Mouse (Mus musculus): Measurements from ENCODE around the gene Zgrf1. TPM values are rescaled to one million over a fixed set of nuclear protein-coding genes. Genes with fewer than 3 reads are reported as not detected.

Zgrf1 gene
- polyA plus RNA-seq, 1 experiment from 2014 or later = 3.6 TPM

GRCm38 (mm10) chr3:127552434-127552972, 786 bp upstream of the Zgrf1 start:
- H3K27me3 ChIP-seq (replicated peaks; ENCODE audit: control insufficient read depth, insufficient read depth, low read length) = no peaks in the 10 kb centered on the region

GRCm38 (mm10) chr3:127553720-127554043, 393 bp downstream of the Zgrf1 start:
- Histone ChIP-seq H3K9me3 (ENCODE audit: control insufficient read depth, low read length) (no peaks in the 10 kb centered on the region), H3K9ac (ENCODE audit: low read depth, low read length) (peak overlapping the region; percentile 59), H3K4me2 (ENCODE audit: low read depth, low read length) (peak overlapping the region; percentile 48), H3K4me1 (ENCODE audit: control insufficient read depth, insufficient read depth, low read length) (peaks cover 6% of the 10 kb centered on the region; the same call in 1 of the 2 replicates), H3K4me3 (ENCODE audit: low read length) (peak overlapping the region; percentile 59), H3K27ac (ENCODE audit: low read length) (no peak overlapping the region), H3K36me3 (ENCODE audit: control insufficient read depth, insufficient read depth, low read length) (0 out of 2 replicates have a peak, but pooled peaks cover 3% of the 10 kb centered on the region), H3K27me3 (replicated peaks; ENCODE audit: control insufficient read depth, insufficient read depth, low read length) (no peaks in the 10 kb centered on the region)
- no peak for ATAC-seq
- WGBS = 0% methylated on average over 4 of the region's 4 CpGs

More at GRCm38 (mm10) chr3:127552434-127552972, 786 bp upstream of the Zgrf1 start:
- H3K4me1 ChIP-seq (ENCODE audit: control insufficient read depth, insufficient read depth, low read length) = peaks cover 6% of the 10 kb centered on the region; the same call in 1 of the 2 replicates
- 0 out of 2 replicates have a peak, but pooled peaks cover 3% of the 10 kb centered on the region for H3K36me3 ChIP-seq (ENCODE audit: control insufficient read depth, insufficient read depth, low read length)
- ATAC-seq = 0 out of 2 replicates have a peak, but pooled peaks have one; percentile 0
- H3K27ac ChIP-seq (ENCODE audit: low read length) = no peak overlapping the region; the same call in 1 of the 2 replicates
- WGBS = 3% methylated on average over 10 of the region's 13 CpGs
- peak overlapping the region; percentile 81 for H3K9ac ChIP-seq (ENCODE audit: low read depth, low read length)
- H3K4me2 ChIP-seq (ENCODE audit: low read depth, low read length) = peak overlapping the region; percentile 67
- H3K9me3 ChIP-seq (ENCODE audit: control insufficient read depth, low read length) = no peaks in the 10 kb centered on the region
- H3K4me3 ChIP-seq (ENCODE audit: low read length) = peak overlapping the region; percentile 59

GRCm38 (mm10) chr3:127554723-127555122, 1.4 kb downstream of the Zgrf1 start:
- 0 out of 2 replicates have a peak, but pooled peaks cover 3% of the 10 kb centered on the region for H3K36me3 ChIP-seq (ENCODE audit: control insufficient read depth, insufficient read depth, low read length)
- 39% methylated on average over 5 of the region's 5 CpGs for WGBS
- H3K4me3 ChIP-seq (ENCODE audit: low read length) = peak overlapping the region; percentile 24; the same call in 1 of the 2 replicates
- no peak for ATAC-seq
- no peak overlapping the region for H3K27ac ChIP-seq (ENCODE audit: low read length)
- peak overlapping the region; percentile 43; the same call in 1 of the 2 replicates for H3K4me2 ChIP-seq (ENCODE audit: low read depth, low read length)
- peaks cover 6% of the 10 kb centered on the region; the same call in 1 of the 2 replicates for H3K4me1 ChIP-seq (ENCODE audit: control insufficient read depth, insufficient read depth, low read length)
- no peak overlapping the region for H3K9ac ChIP-seq (ENCODE audit: low read depth, low read length)
- no peaks in the 10 kb centered on the region for H3K9me3 ChIP-seq (ENCODE audit: control insufficient read depth, low read length)
- H3K27me3 ChIP-seq (replicated peaks; ENCODE audit: control insufficient read depth, insufficient read depth, low read length) = no peaks in the 10 kb centered on the region

GRCm38 (mm10) chr3:127558201-127558600, 4.9 kb downstream of the Zgrf1 start:
- H3K4me1 ChIP-seq (ENCODE audit: control insufficient read depth, insufficient read depth, low read length) = 0 out of 2 replicates have a peak, but pooled peaks cover 3% of the 10 kb centered on the region
- H3K27ac ChIP-seq (ENCODE audit: low read length) = no peak overlapping the region
- H3K4me3 ChIP-seq (ENCODE audit: low read length) = no peak overlapping the region
- H3K36me3 ChIP-seq (ENCODE audit: control insufficient read depth, insufficient read depth, low read length) = peaks cover 6% of the 10 kb centered on the region; the same call in 1 of the 2 replicates
- no peaks in the 10 kb centered on the region for H3K27me3 ChIP-seq (replicated peaks; ENCODE audit: control insufficient read depth, insufficient read depth, low read length)
- ATAC-seq = no peak
- no peaks in the 10 kb centered on the region for H3K9me3 ChIP-seq (ENCODE audit: control insufficient read depth, low read length)
- H3K4me2 ChIP-seq (ENCODE audit: low read depth, low read length) = no peak overlapping the region
- H3K9ac ChIP-seq (ENCODE audit: low read depth, low read length) = no peak overlapping the region

GRCm38 (mm10) chr3:127562974-127563373, 9.7 kb downstream of the Zgrf1 start:
- H3K36me3 ChIP-seq (ENCODE audit: control insufficient read depth, insufficient read depth, low read length) = peaks cover 3% of the 10 kb centered on the region; the same call in 1 of the 2 replicates
- 86% methylated on average over 4 of the region's 4 CpGs for WGBS
- H3K27me3 ChIP-seq (replicated peaks; ENCODE audit: control insufficient read depth, insufficient read depth, low read length) = no peaks in the 10 kb centered on the region
- H3K27ac ChIP-seq (ENCODE audit: low read length) = no peak overlapping the region
- H3K9me3 ChIP-seq (ENCODE audit: control insufficient read depth, low read length) = no peaks in the 10 kb centered on the region
- no peaks in the 10 kb centered on the region for H3K4me1 ChIP-seq (ENCODE audit: control insufficient read depth, insufficient read depth, low read length)
- no peak overlapping the region for H3K9ac ChIP-seq (ENCODE audit: low read depth, low read length)
- ATAC-seq = no peak
- H3K4me2 ChIP-seq (ENCODE audit: low read depth, low read length) = no peak overlapping the region
- no peak overlapping the region for H3K4me3 ChIP-seq (ENCODE audit: low read length)

- Histone ChIP-seq H3K4me3 (ENCODE audit: low read length) (no peak overlapping the region), H3K36me3 (ENCODE audit: control insufficient read depth, insufficient read depth, low read length) (peaks cover 3% of the 10 kb centered on the region; the same call in 1 of the 2 replicates), H3K9ac (ENCODE audit: low read depth, low read length) (no peak overlapping the region), H3K9me3 (ENCODE audit: control insufficient read depth, low read length) (no peaks in the 10 kb centered on the region), H3K4me1 (ENCODE audit: control insufficient read depth, insufficient read depth, low read length) (no peaks in the 10 kb centered on the region), H3K27ac (ENCODE audit: low read length) (no peak overlapping the region), H3K4me2 (ENCODE audit: low read depth, low read length) (no peak overlapping the region), H3K27me3 (replicated peaks; ENCODE audit: control insufficient read depth, insufficient read depth, low read length) (no peaks in the 10 kb centered on the region)
- WGBS = 76% methylated on average over 3 of the region's 3 CpGs
- ATAC-seq = no peak
These were observed 11.8 kb downstream of the Zgrf1 start for GRCm38 (mm10) chr3:127565129-127565528.

- Histone ChIP-seq H3K27me3 (replicated peaks; ENCODE audit: control insufficient read depth, insufficient read depth, low read length) (no peaks in the 10 kb centered on the region), H3K4me1 (ENCODE audit: control insufficient read depth, insufficient read depth, low read length) (peaks cover 3% of the 10 kb centered on the region; the same call in 1 of the 2 replicates), H3K27ac (ENCODE audit: low read length) (no peak overlapping the region), H3K4me3 (ENCODE audit: low read length) (no peak overlapping the region), H3K9ac (ENCODE audit: low read depth, low read length) (no peak overlapping the region), H3K9me3 (ENCODE audit: control insufficient read depth, low read length) (no peaks in the 10 kb centered on the region), H3K4me2 (ENCODE audit: low read depth, low read length) (no peak overlapping the region), H3K36me3 (ENCODE audit: control insufficient read depth, insufficient read depth, low read length) (no peaks in the 10 kb centered on the region)
- ATAC-seq = peak; percentile 73
- 54% methylated on average over 4 of the region's 4 CpGs for WGBS
These were observed 19.3 kb downstream of the Zgrf1 start for GRCm38 (mm10) chr3:127572557-127572956.

- no peak; the same call in 1 of the 2 replicates for ATAC-seq
- H3K9me3 ChIP-seq (ENCODE audit: control insufficient read depth, low read length) = no peaks in the 10 kb centered on the region
- no peak overlapping the region for H3K27ac ChIP-seq (ENCODE audit: low read length)
- WGBS = 92% methylated on average over 1 of the region's 1 CpGs
- no peaks in the 10 kb centered on the region for H3K4me1 ChIP-seq (ENCODE audit: control insufficient read depth, insufficient read depth, low read length)
- H3K9ac ChIP-seq (ENCODE audit: low read depth, low read length) = no peak overlapping the region
- H3K4me3 ChIP-seq (ENCODE audit: low read length) = no peak overlapping the region
- H3K36me3 ChIP-seq (ENCODE audit: control insufficient read depth, insufficient read depth, low read length) = peaks cover 12% of the 10 kb centered on the region
- no peaks in the 10 kb centered on the region for H3K27me3 ChIP-seq (replicated peaks; ENCODE audit: control insufficient read depth, insufficient read depth, low read length)
- no peak overlapping the region for H3K4me2 ChIP-seq (ENCODE audit: low read depth, low read length)
These were observed 43.8 kb downstream of the Zgrf1 start for GRCm38 (mm10) chr3:127597136-127597535.

GRCm38 (mm10) chr3:127608109-127608508, 54.8 kb downstream of the Zgrf1 start:
- Histone ChIP-seq H3K9ac (ENCODE audit: low read depth, low read length) (no peak overlapping the region), H3K27ac (ENCODE audit: low read length) (no peak overlapping the region), H3K4me1 (ENCODE audit: control insufficient read depth, insufficient read depth, low read length) (no peaks in the 10 kb centered on the region), H3K36me3 (ENCODE audit: control insufficient read depth, insufficient read depth, low read length) (peaks cover 5% of the 10 kb centered on the region; the same call in 1 of the 2 replicates), H3K27me3 (replicated peaks; ENCODE audit: control insufficient read depth, insufficient read depth, low read length) (no peaks in the 10 kb centered on the region), H3K9me3 (ENCODE audit: control insufficient read depth, low read length) (no peaks in the 10 kb centered on the region), H3K4me3 (ENCODE audit: low read length) (no peak overlapping the region), H3K4me2 (ENCODE audit: low read depth, low read length) (no peak overlapping the region)
- ATAC-seq = no peak
- WGBS = 95% methylated on average over 2 of the region's 2 CpGs
